Mouse (Mus musculus) lung, adult 10 weeks (tissue): ENCODE results near the gene Gm13279. TPM values are rescaled to one million over a fixed set of nuclear protein-coding genes. Genes with fewer than 3 reads are reported as not detected.

ENCODE experiments used
- polyA plus RNA-seq: library from polyadenylated mRNA; stranded (reverse); fragments of 350-450 nt; fragmentation: Illumina TruSeq; extraction: RNeasy Lipid Tissue Mini Kit (QIAGEN cat#74804); gene quantifications from one replicate; pipeline ENCODE4 v1.2.3, GENCODE M21; 2014; ENCODE audit warnings: low read depth, low replicate concordance; ENCODE audit not compliant: insufficient read depth

Gm13279 gene
- polyA plus RNA-seq = not detected

DNA sequence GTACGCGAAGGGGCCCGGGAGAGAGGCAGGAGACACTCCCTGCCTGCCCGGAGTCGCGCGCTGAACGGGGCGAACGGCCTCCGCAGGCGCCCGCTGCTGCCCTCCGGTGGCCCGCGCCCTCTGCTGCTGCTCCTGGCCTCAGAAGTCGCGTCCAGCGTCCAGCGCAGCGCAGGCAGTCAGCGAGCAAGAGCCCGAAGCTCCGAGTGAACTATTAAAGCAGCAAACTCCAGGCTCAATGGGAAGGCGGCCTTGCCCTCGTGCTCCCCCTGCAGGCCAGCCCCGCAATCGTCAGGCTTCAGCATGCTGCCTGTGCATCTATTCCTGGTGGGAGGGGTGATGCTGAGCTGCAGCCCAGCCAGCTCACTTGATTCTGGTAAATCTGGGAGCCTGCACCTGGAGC, at the start of gene Gm13279:
TSS of gene Gm13279 (plus strand) at position 301 of the 400 bp plus-strand sequence.

DNA sequence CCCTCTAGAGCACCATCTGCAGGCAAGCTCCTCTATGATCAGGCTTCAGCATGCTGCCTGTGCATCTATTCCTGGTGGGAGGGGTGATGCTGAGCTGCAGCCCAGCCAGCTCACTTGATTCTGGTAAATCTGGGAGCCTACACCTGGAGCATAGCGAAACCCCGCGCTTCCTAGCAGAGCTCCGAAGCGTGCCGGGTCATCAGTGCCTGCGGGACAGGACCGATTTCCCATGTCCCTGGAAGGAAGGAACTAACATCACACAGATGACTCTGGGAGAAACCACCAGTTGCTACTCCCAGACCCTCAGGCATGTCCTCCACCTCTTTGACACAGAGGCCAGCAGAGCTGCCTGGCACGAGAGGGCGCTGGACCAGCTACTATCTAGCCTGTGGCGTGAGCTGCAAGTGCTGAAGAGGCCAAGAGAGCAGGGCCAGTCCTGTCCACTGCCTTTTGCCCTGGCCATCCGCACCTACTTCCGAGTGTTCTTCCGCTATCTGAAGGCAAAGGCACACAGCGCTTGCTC, 42.3 kb upstream of the Gm13279 start, which contains the start of gene Gm13271:
TSS of gene Gm13271 (plus strand) at position 51 of the 523 bp plus-strand sequence.

DNA sequence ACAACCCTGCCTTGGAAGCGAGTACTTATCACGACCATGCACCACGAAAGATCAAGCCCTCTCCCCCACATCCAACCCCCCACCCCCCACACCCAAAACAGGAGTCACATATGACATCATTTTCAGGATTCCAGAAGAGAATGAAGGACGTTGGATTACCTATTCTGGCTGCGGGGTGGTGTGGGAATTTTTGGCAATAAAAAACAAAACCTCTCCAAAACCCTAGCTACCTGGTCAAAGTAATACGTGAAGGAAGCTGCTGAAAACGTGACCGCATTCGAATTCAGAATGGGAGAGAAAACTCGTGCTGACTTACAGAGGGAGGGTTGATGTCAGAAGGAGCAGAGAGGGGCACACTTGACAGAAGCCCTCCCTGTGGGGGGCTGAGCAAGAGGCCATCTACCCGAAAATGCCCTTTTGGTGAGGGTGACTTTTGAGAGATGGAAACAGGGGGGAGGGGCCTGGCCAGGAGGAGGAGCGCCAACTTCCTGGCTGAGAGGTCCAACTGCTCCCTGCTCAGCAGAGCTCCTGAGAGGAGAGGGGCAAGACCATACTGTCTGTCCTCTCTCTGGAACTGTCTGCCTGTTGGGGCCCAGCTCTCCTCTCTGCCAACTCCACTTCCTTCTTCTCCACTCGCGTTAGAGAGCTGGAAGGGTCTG, 37.5 kb upstream of the Gm13279 start, which contains the start of gene Gm13283:
TSS of gene Gm13283 (plus strand) at position 510 of the 659 bp plus-strand sequence.

DNA sequence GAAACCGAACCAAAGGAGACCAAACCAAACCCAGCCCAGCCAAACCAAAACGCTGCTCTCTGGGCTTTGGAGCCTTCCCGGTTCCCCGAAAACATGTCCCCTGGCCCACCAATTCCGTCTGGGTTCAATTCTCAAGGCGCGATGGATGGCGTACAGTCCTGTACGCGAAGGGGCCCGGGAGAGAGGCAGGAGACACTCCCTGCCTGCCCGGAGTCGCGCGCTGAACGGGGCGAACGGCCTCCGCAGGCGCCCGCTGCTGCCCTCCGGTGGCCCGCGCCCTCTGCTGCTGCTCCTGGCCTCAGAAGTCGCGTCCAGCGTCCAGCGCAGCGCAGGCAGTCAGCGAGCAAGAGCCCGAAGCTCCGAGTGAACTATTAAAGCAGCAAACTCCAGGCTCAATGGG, 23.7 kb upstream of the Gm13279 start, which contains the start of gene Gm13290:
TSS of gene Gm13290 (plus strand) at position 301 of the 400 bp plus-strand sequence.

DNA sequence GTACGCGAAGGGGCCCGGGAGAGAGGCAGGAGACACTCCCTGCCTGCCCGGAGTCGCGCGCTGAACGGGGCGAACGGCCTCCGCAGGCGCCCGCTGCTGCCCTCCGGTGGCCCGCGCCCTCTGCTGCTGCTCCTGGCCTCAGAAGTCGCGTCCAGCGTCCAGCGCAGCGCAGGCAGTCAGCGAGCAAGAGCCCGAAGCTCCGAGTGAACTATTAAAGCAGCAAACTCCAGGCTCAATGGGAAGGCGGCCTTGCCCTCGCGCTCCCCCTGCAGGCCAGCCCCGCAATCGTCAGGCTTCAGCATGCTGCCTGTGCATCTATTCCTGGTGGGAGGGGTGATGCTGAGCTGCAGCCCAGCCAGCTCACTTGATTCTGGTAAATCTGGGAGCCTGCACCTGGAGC, 20.6 kb upstream of the Gm13279 start, which contains the start of gene Gm13289:
TSS of gene Gm13289 (plus strand) at position 301 of the 400 bp plus-strand sequence.

DNA sequence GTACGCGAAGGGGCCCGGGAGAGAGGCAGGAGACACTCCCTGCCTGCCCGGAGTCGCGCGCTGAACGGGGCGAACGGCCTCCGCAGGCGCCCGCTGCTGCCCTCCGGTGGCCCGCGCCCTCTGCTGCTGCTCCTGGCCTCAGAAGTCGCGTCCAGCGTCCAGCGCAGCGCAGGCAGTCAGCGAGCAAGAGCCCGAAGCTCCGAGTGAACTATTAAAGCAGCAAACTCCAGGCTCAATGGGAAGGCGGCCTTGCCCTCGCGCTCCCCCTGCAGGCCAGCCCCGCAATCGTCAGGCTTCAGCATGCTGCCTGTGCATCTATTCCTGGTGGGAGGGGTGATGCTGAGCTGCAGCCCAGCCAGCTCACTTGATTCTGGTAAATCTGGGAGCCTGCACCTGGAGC, 17.6 kb upstream of the Gm13279 start, which contains the start of gene Gm13272:
TSS of gene Gm13272 (plus strand) at position 301 of the 400 bp plus-strand sequence.

DNA sequence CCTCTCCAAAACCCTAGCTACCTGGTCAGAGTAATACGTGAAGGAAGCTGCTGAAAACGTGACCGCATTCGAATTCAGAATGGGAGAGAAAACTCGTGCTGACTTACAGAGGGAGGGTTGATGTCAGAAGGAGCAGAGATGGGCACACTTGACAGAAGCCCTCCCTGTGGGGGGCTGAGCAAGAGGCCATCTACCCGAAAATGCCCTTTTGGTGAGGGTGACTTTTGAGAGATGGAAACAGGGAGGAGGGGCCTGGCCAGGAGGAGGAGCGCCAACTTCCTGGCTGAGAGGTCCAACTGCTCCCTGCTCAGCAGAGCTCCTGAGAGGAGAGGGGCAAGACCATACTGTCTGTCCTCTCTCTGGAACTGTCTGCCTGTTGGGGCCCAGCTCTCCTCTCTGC, 15.4 kb upstream of the Gm13279 start, which contains the start of gene Ifnz:
TSS of gene Ifnz (plus strand) at position 301 of the 400 bp plus-strand sequence.

DNA sequence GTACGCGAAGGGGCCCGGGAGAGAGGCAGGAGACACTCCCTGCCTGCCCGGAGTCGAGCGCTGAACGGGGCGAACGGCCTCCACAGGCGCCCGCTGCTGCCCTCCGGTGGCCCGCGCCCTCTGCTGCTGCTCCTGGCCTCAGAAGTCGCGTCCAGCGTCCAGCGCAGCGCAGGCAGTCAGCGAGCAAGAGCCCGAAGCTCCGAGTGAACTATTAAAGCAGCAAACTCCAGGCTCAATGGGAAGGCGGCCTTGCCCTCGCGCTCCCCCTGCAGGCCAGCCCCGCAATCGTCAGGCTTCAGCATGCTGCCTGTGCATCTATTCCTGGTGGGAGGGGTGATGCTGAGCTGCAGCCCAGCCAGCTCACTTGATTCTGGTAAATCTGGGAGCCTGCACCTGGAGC, 11.8 kb upstream of the Gm13279 start, which contains the start of gene Gm13276:
TSS of gene Gm13276 (plus strand) at position 301 of the 400 bp plus-strand sequence.

DNA sequence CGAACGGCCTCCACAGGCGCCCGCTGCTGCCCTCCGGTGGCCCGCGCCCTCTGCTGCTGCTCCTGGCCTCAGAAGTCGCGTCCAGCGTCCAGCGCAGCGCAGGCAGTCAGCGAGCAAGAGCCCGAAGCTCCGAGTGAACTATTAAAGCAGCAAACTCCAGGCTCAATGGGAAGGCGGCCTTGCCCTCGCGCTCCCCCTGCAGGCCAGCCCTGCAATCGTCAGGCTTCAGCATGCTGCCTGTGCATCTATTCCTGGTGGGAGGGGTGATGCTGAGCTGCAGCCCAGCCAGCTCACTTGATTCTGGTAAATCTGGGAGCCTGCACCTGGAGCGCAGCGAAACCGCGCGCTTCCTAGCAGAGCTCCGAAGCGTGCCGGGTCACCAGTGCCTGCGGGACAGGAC, 8.8 kb upstream of the Gm13279 start, which contains the start of gene Gm13277:
TSS of gene Gm13277 (plus strand) at position 231 of the 400 bp plus-strand sequence.

DNA sequence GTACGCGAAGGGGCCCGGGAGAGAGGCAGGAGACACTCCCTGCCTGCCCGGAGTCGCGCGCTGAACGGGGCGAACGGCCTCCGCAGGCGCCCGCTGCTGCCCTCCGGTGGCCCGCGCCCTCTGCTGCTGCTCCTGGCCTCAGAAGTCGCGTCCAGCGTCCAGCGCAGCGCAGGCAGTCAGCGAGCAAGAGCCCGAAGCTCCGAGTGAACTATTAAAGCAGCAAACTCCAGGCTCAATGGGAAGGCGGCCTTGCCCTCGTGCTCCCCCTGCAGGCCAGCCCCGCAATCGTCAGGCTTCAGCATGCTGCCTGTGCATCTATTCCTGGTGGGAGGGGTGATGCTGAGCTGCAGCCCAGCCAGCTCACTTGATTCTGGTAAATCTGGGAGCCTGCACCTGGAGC, 5.9 kb upstream of the Gm13279 start, which contains the start of gene Gm13278:
TSS of gene Gm13278 (plus strand) at position 301 of the 400 bp plus-strand sequence.

DNA sequence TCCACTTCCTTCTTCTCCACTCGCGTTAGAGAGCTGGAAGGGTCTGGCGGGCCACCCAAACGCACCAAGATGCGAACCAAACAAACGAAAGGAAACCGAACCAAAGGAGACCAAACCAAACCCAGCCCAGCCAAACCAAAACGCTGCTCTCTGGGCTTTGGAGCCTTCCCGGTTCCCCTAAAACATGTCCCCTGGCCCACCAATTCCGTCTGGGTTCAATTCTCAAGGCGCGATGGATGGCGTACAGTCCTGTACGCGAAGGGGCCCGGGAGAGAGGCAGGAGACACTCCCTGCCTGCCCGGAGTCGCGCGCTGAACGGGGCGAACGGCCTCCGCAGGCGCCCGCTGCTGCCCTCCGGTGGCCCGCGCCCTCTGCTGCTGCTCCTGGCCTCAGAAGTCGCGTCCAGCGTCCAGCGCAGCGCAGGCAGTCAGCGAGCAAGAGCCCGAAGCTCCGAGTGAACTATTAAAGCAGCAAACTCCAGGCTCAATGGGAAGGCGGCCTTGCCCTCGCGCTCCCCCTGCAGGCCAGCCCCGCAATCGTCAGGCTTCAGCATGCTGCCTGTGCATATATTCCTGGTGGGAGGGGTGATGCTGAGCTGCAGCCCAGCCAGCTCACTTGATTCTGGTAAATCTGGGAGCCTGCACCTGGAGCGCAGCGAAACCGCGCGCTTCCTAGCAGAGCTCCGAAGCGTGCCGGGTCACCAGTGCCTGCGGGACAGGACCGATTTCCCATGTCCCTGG, 3.1 kb upstream of the Gm13279 start, which contains the start of gene Gm13275:
TSS of gene Gm13275 (plus strand) at position 552 of the 740 bp plus-strand sequence.

DNA sequence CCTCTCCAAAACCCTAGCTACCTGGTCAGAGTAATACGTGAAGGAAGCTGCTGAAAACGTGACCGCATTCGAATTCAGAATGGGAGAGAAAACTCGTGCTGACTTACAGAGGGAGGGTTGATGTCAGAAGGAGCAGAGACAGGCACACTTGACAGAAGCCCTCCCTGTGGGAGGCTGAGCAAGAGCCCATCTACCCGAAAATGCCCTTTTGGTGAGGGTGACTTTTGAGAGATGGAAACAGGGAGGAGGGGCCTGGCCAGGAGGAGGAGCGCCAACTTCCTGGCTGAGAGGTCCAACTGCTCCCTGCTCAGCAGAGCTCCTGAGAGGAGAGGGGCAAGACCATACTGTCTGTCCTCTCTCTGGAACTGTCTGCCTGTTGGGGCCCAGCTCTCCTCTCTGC, 2.2 kb downstream of the Gm13279 start, which contains the start of gene Gm13285:
TSS of gene Gm13285 (plus strand) at position 301 of the 400 bp plus-strand sequence.

DNA sequence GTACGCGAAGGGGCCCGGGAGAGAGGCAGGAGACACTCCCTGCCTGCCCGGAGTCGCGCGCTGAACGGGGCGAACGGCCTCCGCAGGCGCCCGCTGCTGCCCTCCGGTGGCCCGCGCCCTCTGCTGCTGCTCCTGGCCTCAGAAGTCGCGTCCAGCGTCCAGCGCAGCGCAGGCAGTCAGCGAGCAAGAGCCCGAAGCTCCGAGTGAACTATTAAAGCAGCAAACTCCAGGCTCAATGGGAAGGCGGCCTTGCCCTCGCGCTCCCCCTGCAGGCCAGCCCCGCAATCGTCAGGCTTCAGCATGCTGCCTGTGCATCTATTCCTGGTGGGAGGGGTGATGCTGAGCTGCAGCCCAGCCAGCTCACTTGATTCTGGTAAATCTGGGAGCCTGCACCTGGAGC, 5.8 kb downstream of the Gm13279 start, which contains the start of gene Gm13287:
TSS of gene Gm13287 (plus strand) at position 301 of the 400 bp plus-strand sequence.

DNA sequence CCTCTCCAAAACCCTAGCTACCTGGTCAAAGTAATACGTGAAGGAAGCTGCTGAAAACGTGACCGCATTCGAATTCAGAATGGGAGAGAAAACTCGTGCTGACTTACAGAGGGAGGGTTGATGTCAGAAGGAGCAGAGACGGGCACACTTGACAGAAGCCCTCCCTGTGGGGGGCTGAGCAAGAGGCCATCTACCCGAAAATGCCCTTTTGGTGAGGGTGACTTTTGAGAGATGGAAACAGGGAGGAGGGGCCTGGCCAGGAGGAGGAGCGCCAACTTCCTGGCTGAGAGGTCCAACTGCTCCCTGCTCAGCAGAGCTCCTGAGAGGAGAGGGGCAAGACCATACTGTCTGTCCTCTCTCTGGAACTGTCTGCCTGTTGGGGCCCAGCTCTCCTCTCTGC, 8.0 kb downstream of the Gm13279 start, which contains the start of gene Gm13288:
TSS of gene Gm13288 (plus strand) at position 301 of the 400 bp plus-strand sequence.

DNA sequence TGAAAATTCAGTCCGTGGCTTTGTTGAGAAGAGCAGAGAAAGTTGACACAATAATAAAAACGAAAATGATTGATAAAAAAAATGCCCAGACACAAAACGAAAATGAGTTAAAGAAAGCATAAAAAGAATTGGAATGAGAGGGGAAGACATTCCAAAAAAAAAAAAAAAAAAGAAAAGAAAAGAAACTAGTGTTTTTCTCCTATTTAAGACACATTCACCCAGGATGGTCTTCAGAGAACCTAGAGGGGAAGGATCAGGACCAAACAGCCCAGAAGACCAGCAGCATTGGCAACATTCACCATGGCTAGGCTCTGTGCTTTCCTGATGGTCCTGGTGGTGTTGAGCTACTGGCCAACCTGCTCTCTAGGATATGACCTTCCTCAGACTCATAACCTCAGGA, 18.7 kb downstream of the Gm13279 start, which contains the start of gene Ifna7:
TSS of gene Ifna7 (plus strand) at position 301 of the 400 bp plus-strand sequence.

DNA sequence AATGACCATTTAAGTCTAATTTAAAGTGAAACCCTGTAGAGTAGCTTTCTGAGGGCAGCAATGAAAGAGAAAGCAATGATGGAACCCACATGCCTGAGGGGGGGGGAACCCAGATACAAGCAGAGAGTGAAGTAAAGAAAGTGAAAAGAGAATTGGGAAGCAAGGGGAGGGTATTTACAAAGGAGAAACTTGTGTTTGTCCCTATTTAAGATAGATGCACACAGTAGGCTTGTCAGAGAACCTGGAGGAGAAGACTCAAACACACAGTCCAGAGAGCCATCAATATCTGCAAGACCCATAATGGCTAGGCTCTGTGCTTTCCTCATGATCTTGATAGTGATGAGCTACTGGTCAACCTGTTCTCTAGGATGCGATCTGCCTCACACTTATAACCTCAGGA, 22.5 kb downstream of the Gm13279 start, which contains the start of gene Ifna11:
TSS of gene Ifna11 (plus strand) at position 301 of the 400 bp plus-strand sequence.

DNA sequence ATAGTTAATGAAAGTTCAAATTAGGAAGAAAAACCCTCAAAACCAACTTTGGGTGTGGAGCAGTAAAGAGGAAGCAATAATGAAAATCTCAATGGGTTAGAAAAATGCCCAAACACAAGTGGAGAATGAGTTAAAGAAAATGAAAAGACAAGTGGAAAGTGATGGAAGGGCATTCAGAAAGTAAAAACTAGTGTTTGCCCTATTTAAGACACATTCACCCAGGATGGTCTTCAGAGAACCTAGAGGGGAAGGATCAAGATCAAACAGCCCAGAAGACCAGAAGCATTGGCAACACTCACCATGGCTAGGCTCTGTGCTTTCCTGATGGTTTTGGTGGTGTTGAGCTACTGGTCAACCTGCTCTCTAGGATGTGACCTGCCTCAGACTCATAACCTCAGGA, 29.9 kb downstream of the Gm13279 start, which contains the start of gene Ifna6:
TSS of gene Ifna6 (plus strand) at position 301 of the 400 bp plus-strand sequence.

DNA sequence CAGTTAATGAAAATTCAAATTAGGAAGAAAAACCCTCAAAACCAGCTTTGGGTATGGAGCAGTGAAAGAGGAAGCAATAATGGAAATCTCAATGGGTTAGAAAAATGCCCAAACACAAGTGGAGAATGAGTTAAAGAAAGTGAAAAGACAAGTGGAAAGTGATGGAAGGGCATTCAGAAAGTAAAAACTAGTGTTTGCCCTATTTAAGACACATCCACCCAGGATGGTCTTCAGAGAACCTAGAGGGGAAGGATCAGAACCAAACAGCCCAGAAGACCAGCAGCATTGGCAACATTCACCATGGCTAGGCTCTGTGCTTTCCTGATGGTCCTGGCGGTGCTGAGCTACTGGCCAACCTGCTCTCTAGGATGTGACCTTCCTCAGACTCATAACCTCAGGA, 38.0 kb downstream of the Gm13279 start, which contains the start of gene Ifna5:
TSS of gene Ifna5 (plus strand) at position 301 of the 400 bp plus-strand sequence.

DNA sequence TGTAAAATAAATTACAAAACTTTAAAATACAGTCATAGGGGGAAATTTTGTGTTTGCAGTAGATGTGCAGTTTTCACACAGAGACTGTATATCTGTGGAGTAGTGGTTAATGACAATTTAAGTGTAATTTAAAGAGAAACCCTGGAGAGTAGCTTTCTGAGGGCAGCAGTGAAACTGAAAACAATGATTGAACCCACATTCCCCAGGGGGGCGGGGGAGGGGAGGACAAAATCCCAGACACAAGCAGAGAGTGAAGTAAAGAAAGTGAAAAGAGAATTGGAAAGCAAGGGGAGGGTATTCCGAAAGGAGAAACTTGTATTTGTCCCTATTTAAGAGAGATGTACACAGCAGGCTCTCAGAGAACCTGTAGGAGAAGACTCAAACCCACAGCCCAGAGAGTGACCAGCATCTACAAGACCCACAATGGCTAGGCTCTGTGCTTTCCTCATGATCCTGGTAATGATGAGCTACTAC, 44.3 kb downstream of the Gm13279 start, which contains the start of gene Ifna4:
TSS of gene Ifna4 (plus strand) at position 424 of the 474 bp plus-strand sequence.

